Mouse (Mus musculus) MEL (cell line): Measurements from ENCODE around the gene Pfkfb4. TPM values are rescaled to one million over a fixed set of nuclear protein-coding genes. Genes with fewer than 3 reads are reported as not detected.
A peak's percentile ranks its signal among the peaks of the same experiment; 100 is the strongest.

Experiments used
- DNase-seq: peaks from one replicate; pipeline ENCODE4 v3.0.0; 2011; ENCODE audit warnings: low read depth, low spot score
- H3K27ac ChIP-seq: 2 replicates; pipeline ENCODE4 v1.5.1; 2012; ENCODE audit warnings: low read depth, mild to moderate bottlenecking, control low read depth, low read length, moderate library complexity; ENCODE audit not compliant: control insufficient read depth
- H3K27me3 ChIP-seq, 2 experiments: fragments of 150-350 bp in 1 of 2; sonication (generic) in 1 of 2; 2 replicates each; pipeline ENCODE4 v1.6.1; 2012; ENCODE audit warnings: low read length in 2 of 2, mild to moderate bottlenecking in 2 of 2, improper control_type of control experiment in 1 of 2, moderate library complexity in 1 of 2; ENCODE audit not compliant: insufficient read depth in 2 of 2, control insufficient read depth in 1 of 2
- H3K36me3 ChIP-seq, 2 experiments: 2 replicates each; pipeline ENCODE4 v1.6.1; 2012 to 2014; ENCODE audit warnings: low read length in 2 of 2, improper control_type of control experiment in 1 of 2, inconsistent platforms in 1 of 2, mild to moderate bottlenecking in 1 of 2; ENCODE audit not compliant: insufficient read depth in 2 of 2, control insufficient read depth in 1 of 2
- H3K4me1 ChIP-seq, 2 experiments: fragments of 150-350 bp in 1 of 2; sonication (generic) in 1 of 2; 2 replicates each; pipeline ENCODE4 v1.6.1; 2012; ENCODE audit warnings: low read length in 2 of 2, improper control_type of control experiment in 1 of 2, mild to moderate bottlenecking in 1 of 2; ENCODE audit not compliant: insufficient read depth in 2 of 2, control insufficient read depth in 1 of 2
- H3K4me3 ChIP-seq, 2 experiments: fragments of 150-350 bp in 1 of 2; sonication (generic) in 1 of 2; 2 replicates each; pipeline ENCODE4 v1.5.1; 2012; ENCODE audit warnings: low read depth in 2 of 2, low read length in 2 of 2, mild to moderate bottlenecking in 2 of 2, moderate library complexity in 2 of 2, control low read depth in 1 of 2, improper control_type of control experiment in 1 of 2; ENCODE audit not compliant: control insufficient read depth in 1 of 2, insufficient read depth in 1 of 2
- H3K79me2 ChIP-seq: 2 replicates; pipeline ENCODE4 v1.6.1; 2012; ENCODE audit warnings: mild to moderate bottlenecking, low read length, moderate library complexity; ENCODE audit not compliant: control insufficient read depth, poor library complexity, insufficient read depth
- H3K9ac ChIP-seq: 2 replicates; pipeline ENCODE4 v1.6.1; 2012; ENCODE audit warnings: low read depth, mild to moderate bottlenecking, control low read depth, low read length, moderate library complexity; ENCODE audit not compliant: control insufficient read depth, poor library complexity, severe bottlenecking
- H3K9me3 ChIP-seq: fragments of 150-350 bp; sonication (generic); replicated peaks from 2 replicates; pipeline ENCODE4 v1.6.1; 2012; ENCODE audit warnings: mild to moderate bottlenecking, low read length, improper control_type of control experiment, moderate library complexity; ENCODE audit not compliant: insufficient read depth
- CHD1 ChIP-seq: IDR thresholded peaks from 2 replicates; pipeline ENCODE4 v1.6.1; 2012; ENCODE audit warnings: low read depth, mild to moderate bottlenecking, inconsistent platforms, low read length, improper control_type of control experiment
- E2F4 ChIP-seq: IDR thresholded peaks from 2 replicates; pipeline ENCODE4 v1.6.1; 2011; ENCODE audit warnings: low read depth, low read length, improper control_type of control experiment, borderline replicate concordance
- ETS1 ChIP-seq: IDR thresholded peaks from 2 replicates; pipeline ENCODE4 v1.6.1; 2012; ENCODE audit warnings: low read depth, mild to moderate bottlenecking, inconsistent platforms, low read length, improper control_type of control experiment, moderate library complexity
- GABPA ChIP-seq: IDR thresholded peaks from 2 replicates; pipeline ENCODE4 v1.6.1; 2012; ENCODE audit warnings: low read depth, mild to moderate bottlenecking, inconsistent platforms, low read length, improper control_type of control experiment, moderate library complexity
- GATA1 ChIP-seq: IDR thresholded peaks from 2 replicates; pipeline ENCODE4 v1.6.1; 2011; ENCODE audit warnings: low read depth, low read length, improper control_type of control experiment
- HCFC1 ChIP-seq: IDR thresholded peaks from 2 replicates; pipeline ENCODE4 v1.6.1; 2012; ENCODE audit warnings: low read depth, mild to moderate bottlenecking, inconsistent platforms, low read length, improper control_type of control experiment, moderate library complexity
- KAT2A ChIP-seq: conservative IDR thresholded peaks from 2 replicates; pipeline ENCODE4 v1.6.1; 2012; ENCODE audit warnings: low read depth, low read length, improper control_type of control experiment, inconsistent platforms
- MAX ChIP-seq: IDR thresholded peaks from 2 replicates; pipeline ENCODE4 v1.6.1; 2011; ENCODE audit warnings: low read length, improper control_type of control experiment
- MAZ ChIP-seq: IDR thresholded peaks from 2 replicates; pipeline ENCODE4 v1.6.1; 2012; ENCODE audit warnings: low read depth, mild to moderate bottlenecking, inconsistent platforms, low read length, improper control_type of control experiment
- MEF2A ChIP-seq: IDR thresholded peaks from 2 replicates; pipeline ENCODE4 v1.6.1; 2014; ENCODE audit warnings: low read depth, mild to moderate bottlenecking, inconsistent platforms, low read length, improper control_type of control experiment; ENCODE audit not compliant: poor library complexity, insufficient replicate concordance, severe bottlenecking; ENCODE audit errors: extremely low read depth
- MYB ChIP-seq: IDR thresholded peaks from 2 replicates; pipeline ENCODE4 v1.6.1; 2011; ENCODE audit warnings: mild to moderate bottlenecking, low read depth, low read length, improper control_type of control experiment
- POLR2AphosphoS5 ChIP-seq: IDR thresholded peaks from 2 replicates; pipeline ENCODE4 v1.6.1; 2012; ENCODE audit warnings: low read depth, borderline replicate concordance, mild to moderate bottlenecking, inconsistent platforms, low read length, moderate library complexity, mixed read lengths
- RAD21 ChIP-seq: IDR thresholded peaks from 2 replicates; pipeline ENCODE4 v1.6.1; 2011; ENCODE audit warnings: mild to moderate bottlenecking, low read depth, low read length, improper control_type of control experiment
- SMC3 ChIP-seq: IDR thresholded peaks from 2 replicates; pipeline ENCODE4 v1.6.1; 2011; ENCODE audit warnings: low read depth, low read length, improper control_type of control experiment
- TAL1 ChIP-seq: IDR thresholded peaks from 2 replicates; pipeline ENCODE4 v1.6.1; 2012; ENCODE audit warnings: mild to moderate bottlenecking, inconsistent platforms, low read length, moderate library complexity, mixed read lengths
- USF2 ChIP-seq, 2 experiments: IDR thresholded peaks; 2 replicates each; pipeline ENCODE4 v1.6.1; 2011 to 2012; ENCODE audit warnings: improper control_type of control experiment in 2 of 2, low read length in 2 of 2, borderline replicate concordance in 1 of 2, inconsistent platforms in 1 of 2, low read depth in 1 of 2, mild to moderate bottlenecking in 1 of 2; ENCODE audit not compliant: insufficient read depth in 1 of 2
- ZC3H11A ChIP-seq: IDR thresholded peaks from 2 replicates; pipeline ENCODE4 v1.6.1; 2012; ENCODE audit warnings: low read depth, mild to moderate bottlenecking, inconsistent platforms, low read length, improper control_type of control experiment
- ZMIZ1 ChIP-seq: IDR thresholded peaks from 2 replicates; pipeline ENCODE4 v1.6.1; 2012; ENCODE audit warnings: low read depth, mild to moderate bottlenecking, inconsistent platforms, low read length, improper control_type of control experiment, moderate library complexity
- polyA plus RNA-seq, 2 experiments: library from polyadenylated mRNA; stranded (reverse) in 1 of 2; unstranded in 1 of 2; fragments of >175 nt in 1 of 2; fragments of >200 nt in 1 of 2; gene quantifications; 2 replicates each; pipeline versions ENCODE4 v1.2.1 to v1.2.4; 2012; ENCODE audit warnings: low replicate concordance in 2 of 2, low read depth in 1 of 2; ENCODE audit not compliant: insufficient read length in 2 of 2, insufficient read depth in 1 of 2, missing spikeins in 1 of 2
- total RNA-seq: library from RNA; depleted of rRNA; stranded (reverse); fragments of 300-350 nt; gene quantifications from 2 replicates; pipeline ENCODE4 v1.2.3, GENCODE M21; 2012

Gene Pfkfb4
- total and polyA plus RNA-seq, 3 experiments = 3.2 to 6.4 TPM; not detected in 1

DNA sequence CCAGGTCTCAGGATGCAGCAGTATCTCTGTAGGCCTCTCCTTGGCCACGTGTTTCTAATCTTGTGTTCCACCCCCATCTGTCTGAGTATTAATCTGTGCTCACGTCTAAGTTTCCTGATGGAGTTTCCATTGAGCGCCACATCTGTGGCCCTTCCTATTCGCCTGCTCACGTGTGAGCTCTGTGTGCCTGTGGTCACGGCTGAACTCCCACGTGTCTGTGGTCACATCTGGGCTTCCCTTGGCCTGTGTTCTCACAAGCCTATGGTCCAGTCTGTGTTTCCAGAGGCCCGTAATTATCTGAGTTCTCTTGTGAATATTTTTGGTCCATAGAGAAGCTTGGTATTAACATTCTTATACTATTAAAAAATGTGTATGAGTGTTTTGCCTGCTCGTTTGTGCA is 15.1 kb upstream of the Pfkfb4 start:
- H3K4me1 ChIP-seq = no peaks in the 10 kb centered on the region
- H3K27me3 ChIP-seq = no peaks in the 10 kb centered on the region
- no peaks in the 10 kb centered on the region for H3K79me2 ChIP-seq
- no peak overlapping the region for H3K9ac ChIP-seq
- no peaks in the 10 kb centered on the region for H3K9me3 ChIP-seq
- no peak for DNase-seq
- TF ChIP-seq GABPA (no peak), MYB (no peak)
- no peaks in the 10 kb centered on the region for H3K36me3 ChIP-seq
- no peak overlapping the region for H3K4me3 ChIP-seq
- H3K27ac ChIP-seq = no peak overlapping the region

DNA sequence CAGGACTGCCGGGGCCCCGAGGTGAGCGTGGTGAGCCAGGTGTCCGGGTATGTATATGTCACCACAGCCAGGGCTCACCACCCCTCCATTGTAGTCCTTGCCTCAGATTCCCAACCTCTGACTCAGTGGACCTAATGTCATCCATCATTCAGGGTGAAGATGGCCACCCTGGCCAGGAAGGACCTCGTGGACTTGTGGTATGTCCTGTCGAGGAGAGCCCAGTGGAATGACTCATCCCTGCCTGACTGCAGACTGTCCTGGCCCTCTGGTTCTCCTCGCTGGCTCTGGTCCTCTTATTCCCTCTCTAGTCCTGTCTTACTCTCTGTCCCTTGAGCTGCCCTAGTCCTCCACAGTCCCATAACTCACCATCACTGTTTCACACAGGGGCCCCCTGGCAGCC is 13.6 kb upstream of the Pfkfb4 start:
- Histone ChIP-seq H3K27me3 (no peaks in the 10 kb centered on the region), H3K9ac (no peak overlapping the region), H3K4me3 (no peak overlapping the region), H3K79me2 (no peaks in the 10 kb centered on the region), H3K36me3 (no peaks in the 10 kb centered on the region), H3K27ac (no peak overlapping the region), H3K4me1 (peaks cover 1 to 7% of the 10 kb centered on the region in 2 experiments; a peak in 1 of 4 replicates), H3K9me3 (no peaks in the 10 kb centered on the region)
- TF ChIP-seq ETS1 (no peak), GATA1 (no peak), RAD21 (no peak), MEF2A (no peak), SMC3 (no peak)
- DNase-seq = no peak

DNA sequence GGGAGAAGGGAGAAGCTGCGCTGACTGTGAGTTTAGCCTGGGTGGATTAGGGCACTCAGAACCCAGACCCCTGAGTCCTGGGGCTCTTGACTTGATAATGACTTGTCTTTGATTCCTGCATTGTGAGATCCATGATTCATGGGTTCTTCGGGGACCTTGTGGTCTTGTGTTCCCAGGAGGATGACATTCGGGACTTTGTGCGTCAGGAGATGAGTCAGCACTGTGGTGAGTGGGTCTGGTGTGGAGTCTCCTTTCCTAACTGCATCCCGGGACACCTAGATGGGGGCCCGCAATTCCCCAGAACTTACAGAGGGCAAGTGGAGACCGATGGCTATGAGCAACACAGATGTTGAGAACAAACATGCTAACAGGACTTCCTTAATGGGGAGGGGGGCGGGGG is 9.1 kb upstream of the Pfkfb4 start:
- H3K9me3 ChIP-seq = no peaks in the 10 kb centered on the region
- DNase-seq = peak; percentile 20
- no peak overlapping the region for H3K27ac ChIP-seq
- 0 out of 4 replicates have a peak overlapping the region, but pooled peaks of 1 of the 2 experiments have one; percentile 60 for H3K4me3 ChIP-seq
- H3K9ac ChIP-seq = no peak overlapping the region
- H3K4me1 ChIP-seq = peaks cover 3 to 14% of the 10 kb centered on the region in 2 experiments; a peak in 2 of 4 replicates
- no peaks in the 10 kb centered on the region for H3K79me2 ChIP-seq
- no peaks in the 10 kb centered on the region for H3K27me3 ChIP-seq
- no peaks in the 10 kb centered on the region for H3K36me3 ChIP-seq
- TF ChIP-seq USF2 (IDR thresholded peaks at IDR 0.05; ENCODE audit: borderline replicate concordance in 1 of 2, insufficient read depth in 1 of 2, low read depth in 1 of 2, low read length in 2 of 2) (no peak), ZMIZ1 (no peak), ETS1 (no peak), GABPA (no peak), MAZ (no peak), RAD21 (no peak), GATA1 (no peak), POLR2AphosphoS5 (no peak), ZC3H11A (no peak), HCFC1 (no peak), KAT2A (no peak), E2F4 (no peak), MAX (no peak), TAL1 (no peak), CHD1 (no peak)
